Mouse (Mus musculus) heart, postnatal 0 days (tissue): ENCODE data around the gene Mmp9. TPM values are rescaled to one million over a fixed set of nuclear protein-coding genes. Genes with fewer than 3 reads are reported as not detected.

ENCODE experiments used
- ATAC-seq: fragments of 200-750 bp; cut with Nextera tagmentation; 2 replicates; pipeline ENCODE4 v1.8.0; 2017; ENCODE audit warnings: low read depth, moderate number of reproducible peaks, moderate library complexity; ENCODE audit not compliant: insufficient read depth
- DNase-seq: peaks from one replicate; pipeline ENCODE4 v3.0.0-alpha.2; 2016; ENCODE audit warnings: low spot score
- H3K27ac ChIP-seq: fragments of 300-500 bp; sonication (generic); 2 replicates; pipeline ENCODE4 v1.5.1; 2014; ENCODE audit warnings: low read depth, mild to moderate bottlenecking
- H3K27me3 ChIP-seq: fragments of 300-500 bp; sonication (generic); 2 replicates; pipeline ENCODE4 v1.6.1; 2014; ENCODE audit warnings: low read length, mixed read lengths; ENCODE audit not compliant: control insufficient read depth, insufficient read depth
- H3K36me3 ChIP-seq: fragments of 300-500 bp; sonication (generic); replicated peaks from 2 replicates; pipeline ENCODE4 v1.6.1; 2014; ENCODE audit warnings: low read length, mixed read lengths; ENCODE audit not compliant: control insufficient read depth, insufficient read depth
- H3K4me1 ChIP-seq: fragments of 300-500 bp; sonication (generic); 2 replicates; pipeline ENCODE4 v1.6.1; 2014; ENCODE audit warnings: antibody characterized with exemption; ENCODE audit not compliant: control insufficient read depth, insufficient read depth
- H3K4me2 ChIP-seq: fragments of 300-500 bp; sonication (generic); 2 replicates; pipeline ENCODE4 v1.6.1; 2014; ENCODE audit warnings: low read depth, mild to moderate bottlenecking, low read length, moderate library complexity
- H3K4me3 ChIP-seq: fragments of 300-500 bp; sonication (generic); 2 replicates; pipeline ENCODE4 v1.5.1; 2014; ENCODE audit warnings: low read depth, low read length
- H3K9ac ChIP-seq: fragments of 300-500 bp; sonication (generic); replicated peaks from 2 replicates; pipeline ENCODE4 v1.6.1; 2014; ENCODE audit warnings: low read depth, low read length, mixed read lengths
- H3K9me3 ChIP-seq: fragments of 300-500 bp; sonication (generic); replicated peaks from 2 replicates; pipeline ENCODE4 v1.6.1; 2016; ENCODE audit warnings: low read length; ENCODE audit not compliant: control insufficient read depth
- CTCF ChIP-seq: IDR thresholded peaks from 2 replicates; pipeline ENCODE4 v1.5.1; 2016; ENCODE audit warnings: antibody characterized with exemption, control low read depth, low read depth
- EP300 ChIP-seq: IDR thresholded peaks from 2 replicates; pipeline ENCODE4 v1.6.1; 2016; ENCODE audit warnings: antibody characterized with exemption, low read depth
- WGBS: fragments of 180-500 bp; shearing (Covaris S2); extraction: QIAGEN DNeasy Blood & Tissue Kit; methylation state at CpG from one replicate; pipeline ENCODE4 v1.1.7; 2014; 5-methylcytosine and 5-hydroxymethylcytosine counted together
- polyA plus RNA-seq: library from polyadenylated mRNA; unstranded; fragments of >200 nt; fragmentation: Nextera tagmentation; extraction: Ambion mirVana; gene quantifications from 2 replicates; pipeline ENCODE4 v1.2.1, GENCODE M21; 2015
- total RNA-seq: library from RNA; depleted of rRNA; stranded (reverse); fragments of >200 nt; gene quantifications from 2 replicates; pipeline ENCODE4 v1.2.3, GENCODE M21; 2014; ENCODE audit warnings: low replicate concordance

The Mmp9 gene
- total and polyA plus RNA-seq, 2 experiments from 2014 or later: 0.08 to 0.64 TPM

DNA sequence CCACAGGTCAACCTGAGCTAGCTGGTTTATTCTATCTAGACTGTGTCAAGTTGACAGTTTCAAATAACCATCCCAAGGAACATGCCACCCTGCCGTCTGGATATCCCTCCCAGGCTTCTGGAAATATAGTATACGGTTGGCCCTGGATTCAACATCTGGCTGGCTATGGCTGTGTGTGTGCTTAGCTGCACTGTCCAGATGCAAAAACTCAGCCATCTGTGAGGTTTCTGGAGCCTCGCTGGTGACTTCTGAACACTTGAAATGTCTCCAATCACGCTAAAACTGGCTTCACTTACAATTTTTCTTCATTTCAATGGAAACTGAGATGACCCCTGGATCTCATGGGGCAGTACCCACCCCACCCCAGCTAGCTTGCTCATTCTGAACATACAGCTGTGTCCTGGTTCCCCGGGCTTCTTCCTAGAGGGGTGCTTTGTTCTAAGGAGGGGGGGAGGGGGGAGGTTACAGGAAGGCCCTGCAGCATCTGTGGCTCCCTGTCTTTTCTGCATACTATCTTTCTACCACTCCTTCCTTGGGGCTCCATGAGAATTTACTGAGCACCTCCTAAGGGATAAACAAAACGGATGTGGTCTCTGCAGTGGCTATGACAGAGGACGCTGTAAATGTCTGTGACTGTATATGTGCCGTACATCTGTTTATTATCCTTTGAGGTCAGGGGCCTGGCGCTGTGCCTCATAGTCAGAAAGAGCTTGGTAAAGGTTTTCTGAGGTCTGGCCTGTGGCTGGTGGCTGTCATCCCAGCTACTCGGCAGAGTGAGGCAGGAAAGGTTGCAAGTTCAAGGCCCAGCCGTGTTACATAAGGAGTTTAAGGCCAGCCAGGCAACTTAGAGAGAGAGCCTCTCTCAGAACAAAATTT, 9.6 kb upstream of the Mmp9 start:
- Histone ChIP-seq H3K4me1 (no peaks in the 10 kb centered on the region), H3K27ac (no peak overlapping the region), H3K4me3 (no peak overlapping the region), H3K36me3 (no peaks in the 10 kb centered on the region), H3K27me3 (peaks cover 27% of the 10 kb centered on the region; the same call in 1 of the 2 replicates), H3K4me2 (no peak overlapping the region), H3K9ac (no peak overlapping the region), H3K9me3 (no peaks in the 10 kb centered on the region)
- 55% methylated on average over 11 of the region's 11 CpGs for WGBS
- no peak for TF ChIP-seq CTCF
- ATAC-seq (no peak), DNase-seq (no peak)

DNA sequence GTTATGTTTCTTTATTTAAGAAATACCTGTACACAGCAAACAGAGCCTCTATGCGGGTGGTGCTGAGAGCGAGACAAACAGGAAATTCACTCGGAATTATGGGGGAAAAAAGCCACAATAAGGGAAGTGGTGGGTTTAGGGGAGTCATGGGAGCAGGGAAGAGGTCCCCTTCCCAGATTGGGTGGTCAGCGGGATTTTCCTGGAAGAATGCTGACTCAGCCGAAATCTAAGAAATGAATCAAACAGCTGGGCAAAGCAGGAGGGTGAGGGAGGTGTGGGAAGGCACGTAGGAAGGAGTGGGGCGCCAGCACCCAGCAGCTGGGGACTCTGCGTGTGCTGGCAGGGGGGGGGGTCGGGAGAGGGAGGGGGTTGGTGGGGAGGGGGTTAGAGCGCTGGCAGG, 7.0 kb upstream of the Mmp9 start:
- Histone ChIP-seq H3K4me2 (no peak overlapping the region), H3K4me3 (no peak overlapping the region), H3K9me3 (no peaks in the 10 kb centered on the region), H3K36me3 (no peaks in the 10 kb centered on the region), H3K9ac (no peak overlapping the region), H3K4me1 (no peaks in the 10 kb centered on the region), H3K27ac (no peak overlapping the region), H3K27me3 (peaks cover 39% of the 10 kb centered on the region)
- TF ChIP-seq EP300 (no peak), CTCF (no peak)
- DNase-seq (no peak), ATAC-seq (no peak)
- 32% methylated on average over 9 of the region's 10 CpGs for WGBS

DNA sequence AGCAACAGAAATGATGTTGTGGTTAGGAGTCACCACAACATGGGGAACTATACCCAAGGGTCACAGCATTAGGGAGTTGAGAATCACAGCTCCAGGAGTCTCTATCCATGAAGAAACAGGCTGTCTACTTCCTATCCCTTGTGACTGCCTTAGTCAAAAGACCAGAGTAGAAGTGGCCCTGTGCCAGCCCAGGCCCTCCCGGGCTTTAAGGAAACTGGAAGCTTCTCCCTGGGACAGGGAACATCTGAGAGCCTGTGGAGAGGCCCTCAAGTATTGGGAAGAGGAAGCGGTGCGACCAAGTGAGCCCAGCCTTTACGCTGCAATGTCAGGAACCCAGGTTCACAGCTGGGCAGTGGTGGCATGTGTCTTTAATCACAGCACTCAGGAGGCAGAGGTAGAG, 4.6 kb upstream of the Mmp9 start:
- H3K4me2 ChIP-seq: no peak overlapping the region
- no peaks in the 10 kb centered on the region; the same call in 1 of the 2 replicates for H3K4me1 ChIP-seq
- no peaks in the 10 kb centered on the region for H3K9me3 ChIP-seq
- TF ChIP-seq CTCF: no peak
- TF ChIP-seq EP300: no peak
- H3K27ac ChIP-seq: no peak overlapping the region
- H3K36me3 ChIP-seq: no peaks in the 10 kb centered on the region
- WGBS: 67% methylated on average over 4 of the region's 4 CpGs
- H3K27me3 ChIP-seq: peaks cover 59% of the 10 kb centered on the region
- no peak overlapping the region for H3K9ac ChIP-seq
- no peak overlapping the region for H3K4me3 ChIP-seq
- ATAC-seq: no peak
- no peak for DNase-seq

DNA sequence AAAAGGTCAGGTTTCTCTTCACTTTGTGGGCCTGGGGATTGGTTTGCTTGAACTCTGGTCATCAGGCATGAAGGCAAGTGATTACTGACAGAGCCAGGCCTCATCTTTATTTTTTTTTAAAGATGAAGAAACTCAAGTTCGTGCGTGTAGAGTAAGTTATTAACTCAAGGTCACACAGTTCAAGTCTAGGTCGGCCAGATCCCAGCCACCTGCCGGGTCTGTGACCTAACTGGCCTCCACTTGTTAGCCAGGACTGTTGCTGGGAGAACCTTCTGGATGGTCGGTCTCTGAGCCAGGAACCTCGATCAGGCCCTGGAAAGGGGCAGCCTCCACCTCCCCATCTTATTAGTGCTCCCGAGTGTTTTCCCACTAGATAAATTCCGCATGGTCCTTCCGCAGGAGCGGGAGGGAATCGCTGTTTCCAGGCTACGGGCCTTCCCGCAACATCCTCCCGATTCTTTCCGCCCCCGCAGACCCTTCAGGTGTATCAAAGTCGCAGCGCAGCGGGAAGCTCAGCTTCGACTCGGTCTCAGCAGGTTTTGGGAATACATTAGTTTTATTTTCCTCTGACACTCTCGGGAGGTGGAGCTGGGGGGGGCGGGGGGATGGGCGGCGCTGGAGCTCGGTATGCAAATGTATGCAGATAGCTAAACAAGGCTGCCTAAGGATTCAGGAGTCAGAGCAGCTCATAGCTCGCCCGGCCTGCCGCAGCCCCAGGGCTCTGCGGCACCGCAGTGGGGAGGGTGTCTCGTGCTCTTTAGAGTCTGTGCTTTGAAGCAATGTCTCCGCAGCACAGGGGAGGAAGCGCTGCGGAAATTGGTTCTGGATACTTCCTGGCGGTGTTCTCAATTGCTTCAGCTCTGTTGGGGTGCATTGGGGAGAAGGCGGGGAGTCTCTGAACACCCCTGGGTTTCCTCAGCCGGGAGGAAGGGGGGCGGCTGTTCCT, 2.2 kb upstream of the Mmp9 start:
- peaks cover 54% of the 10 kb centered on the region for H3K27me3 ChIP-seq
- no peaks in the 10 kb centered on the region for H3K9me3 ChIP-seq
- ATAC-seq (peak; percentile 25; the same call in 1 of the 2 replicates), DNase-seq (peak; percentile 20)
- H3K4me3 ChIP-seq: peak overlapping the region; percentile 28
- no peaks in the 10 kb centered on the region; the same call in 1 of the 2 replicates for H3K4me1 ChIP-seq
- no peak for TF ChIP-seq EP300
- TF ChIP-seq CTCF: no peak
- H3K4me2 ChIP-seq: peak overlapping the region; percentile 59
- WGBS: 7% methylated on average over 39 of the region's 39 CpGs
- H3K36me3 ChIP-seq: no peaks in the 10 kb centered on the region
- no peak overlapping the region for H3K27ac ChIP-seq
- H3K9ac ChIP-seq: no peak overlapping the region

DNA sequence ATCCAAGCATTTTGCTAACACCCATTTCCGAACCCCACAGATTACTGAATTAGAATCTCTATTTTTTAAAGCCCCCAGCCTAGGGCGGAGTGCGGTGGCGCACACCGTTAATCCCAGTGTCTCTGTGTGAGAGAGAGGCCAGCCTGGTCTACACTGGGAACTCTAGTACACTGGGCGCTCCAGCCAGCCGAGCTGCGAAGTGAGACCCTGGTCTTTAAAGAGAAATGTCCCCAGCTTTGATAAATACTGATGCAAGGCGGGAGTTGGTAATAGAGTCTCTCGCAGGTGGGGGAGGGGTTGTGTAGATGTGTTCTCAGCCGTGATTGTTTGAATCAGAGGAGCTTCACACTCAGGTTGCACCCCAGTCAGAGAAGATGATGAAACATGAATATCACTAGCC, 1.5 kb upstream of the Mmp9 start:
- no peak for TF ChIP-seq EP300
- TF ChIP-seq CTCF: no peak

More for the DNA sequence above, 1.5 kb upstream of the Mmp9 start:
- peak overlapping the region; percentile 59 for H3K4me2 ChIP-seq
- WGBS: 5% methylated on average over 11 of the region's 11 CpGs
- no peak overlapping the region for H3K27ac ChIP-seq
- peak overlapping the region; percentile 28 for H3K4me3 ChIP-seq
- H3K36me3 ChIP-seq: no peaks in the 10 kb centered on the region
- no peaks in the 10 kb centered on the region for H3K9me3 ChIP-seq
- H3K9ac ChIP-seq: no peak overlapping the region
- no peak for ATAC-seq
- peaks cover 49% of the 10 kb centered on the region for H3K27me3 ChIP-seq
- H3K4me1 ChIP-seq: no peaks in the 10 kb centered on the region; the same call in 1 of the 2 replicates
- DNase-seq: no peak
